Mouse (Mus musculus) hindbrain, embryonic 11.5 days (tissue): ENCODE data around the gene Asb2. TPM values are rescaled to one million over a fixed set of nuclear protein-coding genes. Genes with fewer than 3 reads are reported as not detected.
A peak's percentile ranks its signal among the peaks of the same experiment; 100 is the strongest.

Experiments used
- ATAC-seq: fragments of 200-750 bp; cut with Nextera tagmentation; 2 replicates; pipeline ENCODE4 v1.8.0; 2017; ENCODE audit warnings: mild to moderate bottlenecking, moderate TSS enrichment, moderate library complexity; ENCODE audit not compliant: low FRiP score
- DNase-seq: peaks from one replicate; pipeline ENCODE4 v3.0.0-alpha.2; 2015; ENCODE audit warnings: low spot score
- H3K27ac ChIP-seq: fragments of 300-500 bp; sonication (generic); 2 replicates; pipeline ENCODE4 v1.5.1; 2014; ENCODE audit warnings: mild to moderate bottlenecking, low read depth, low read length
- H3K27me3 ChIP-seq: fragments of 300-500 bp; sonication (generic); 2 replicates; pipeline ENCODE4 v1.6.1; 2014; ENCODE audit warnings: mild to moderate bottlenecking, low read length, moderate library complexity, mixed read lengths; ENCODE audit not compliant: control insufficient read depth, insufficient read depth
- H3K36me3 ChIP-seq: fragments of 300-500 bp; sonication (generic); 2 replicates; pipeline ENCODE4 v1.6.1; 2014; ENCODE audit warnings: mild to moderate bottlenecking, low read length, moderate library complexity, mixed read lengths; ENCODE audit not compliant: control insufficient read depth, insufficient read depth
- H3K4me1 ChIP-seq: fragments of 300-500 bp; sonication (generic); replicated peaks from 2 replicates; pipeline ENCODE4 v1.6.1; 2014; ENCODE audit warnings: low read length, mixed read lengths; ENCODE audit not compliant: control insufficient read depth, insufficient read depth
- H3K4me2 ChIP-seq: fragments of 300-500 bp; sonication (generic); replicated peaks from 2 replicates; pipeline ENCODE4 v1.6.1; 2014; ENCODE audit warnings: mild to moderate bottlenecking, low read depth, low read length
- H3K4me3 ChIP-seq: fragments of 300-500 bp; sonication (generic); 2 replicates; pipeline ENCODE4 v1.5.1; 2014; ENCODE audit warnings: low read depth, low read length
- H3K9ac ChIP-seq: fragments of 300-500 bp; sonication (generic); 2 replicates; pipeline ENCODE4 v1.6.1; 2014; ENCODE audit warnings: low read depth, low read length
- H3K9me3 ChIP-seq: fragments of 300-500 bp; sonication (generic); 2 replicates; pipeline ENCODE4 v1.6.1; 2016; ENCODE audit warnings: low read length; ENCODE audit not compliant: control insufficient read depth
- WGBS: fragments of 180-500 bp; shearing (Covaris S2); extraction: QIAGEN DNeasy Blood & Tissue Kit; methylation state at CpG from one replicate; pipeline ENCODE4 v1.1.7; 2014; 5-methylcytosine and 5-hydroxymethylcytosine counted together
- polyA plus RNA-seq: library from polyadenylated mRNA; unstranded; fragments of >200 nt; fragmentation: Nextera tagmentation; extraction: Ambion mirVana; gene quantifications from 2 replicates; pipeline ENCODE4 v1.2.1, GENCODE M21; 2014

Asb2 gene
- polyA plus RNA-seq, 1 experiment from 2014 or later: 1.0 TPM

- DNase-seq: no peak
- WGBS: 80% methylated on average over 3 of the region's 3 CpGs
- Histone ChIP-seq H3K36me3 (no peaks in the 10 kb centered on the region), H3K4me2 (no peak overlapping the region), H3K4me3 (no peak overlapping the region), H3K27me3 (no peaks in the 10 kb centered on the region), H3K9ac (no peak overlapping the region), H3K27ac (no peak overlapping the region), H3K4me1 (no peaks in the 10 kb centered on the region), H3K9me3 (no peaks in the 10 kb centered on the region)
- ATAC-seq: no peak
Observed at GRCm38 (mm10) chr12:103336766-103337165, 19.0 kb downstream of the Asb2 start.

GRCm38 (mm10) chr12:103333426-103333825, 22.4 kb downstream of the Asb2 start:
- no peak for DNase-seq
- ATAC-seq: no peak

GRCm38 (mm10) chr12:103332879-103333278, 22.9 kb downstream of the Asb2 start:
- 93% methylated on average over 2 of the region's 2 CpGs for WGBS
- Histone ChIP-seq H3K9me3 (no peaks in the 10 kb centered on the region), H3K4me2 (no peak overlapping the region), H3K4me1 (no peaks in the 10 kb centered on the region), H3K4me3 (no peak overlapping the region), H3K27ac (no peak overlapping the region), H3K9ac (no peak overlapping the region), H3K36me3 (no peaks in the 10 kb centered on the region), H3K27me3 (peaks cover 14% of the 10 kb centered on the region; the same call in 1 of the 2 replicates)
- DNase-seq (no peak), ATAC-seq (no peak)

More at GRCm38 (mm10) chr12:103333426-103333825, 22.4 kb downstream of the Asb2 start:
- H3K36me3 ChIP-seq: no peaks in the 10 kb centered on the region
- no peak overlapping the region for H3K27ac ChIP-seq
- WGBS: 94% methylated on average over 15 of the region's 15 CpGs
- no peak overlapping the region for H3K4me2 ChIP-seq
- H3K27me3 ChIP-seq: peaks cover 12% of the 10 kb centered on the region; the same call in 1 of the 2 replicates
- no peaks in the 10 kb centered on the region for H3K4me1 ChIP-seq
- no peaks in the 10 kb centered on the region for H3K9me3 ChIP-seq
- H3K4me3 ChIP-seq: no peak overlapping the region
- H3K9ac ChIP-seq: no peak overlapping the region

- Histone ChIP-seq H3K9me3 (no peaks in the 10 kb centered on the region), H3K4me3 (no peak overlapping the region), H3K27ac (no peak overlapping the region), H3K4me2 (no peak overlapping the region), H3K27me3 (peaks cover 16% of the 10 kb centered on the region; the same call in 1 of the 2 replicates), H3K36me3 (no peaks in the 10 kb centered on the region), H3K4me1 (no peaks in the 10 kb centered on the region; the same call in 1 of the 2 replicates), H3K9ac (no peak overlapping the region)
- WGBS: 71% methylated on average over 4 of the region's 4 CpGs
- DNase-seq (no peak), ATAC-seq (no peak)
Observed at GRCm38 (mm10) chr12:103331491-103331890, 24.3 kb downstream of the Asb2 start.

GRCm38 (mm10) chr12:103328448-103329191, 27.2 kb downstream of the Asb2 start:
- no peak overlapping the region for H3K27ac ChIP-seq
- no peak for ATAC-seq
- H3K4me3 ChIP-seq: no peak overlapping the region
- no peaks in the 10 kb centered on the region; the same call in 1 of the 2 replicates for H3K4me1 ChIP-seq
- H3K9me3 ChIP-seq: no peaks in the 10 kb centered on the region
- H3K4me2 ChIP-seq: no peak overlapping the region
- 64% methylated on average over 7 of the region's 7 CpGs for WGBS
- DNase-seq: no peak
- no peak overlapping the region for H3K9ac ChIP-seq
- no peaks in the 10 kb centered on the region for H3K36me3 ChIP-seq
- peaks cover 31% of the 10 kb centered on the region for H3K27me3 ChIP-seq

- Histone ChIP-seq H3K4me3 (no peak overlapping the region), H3K9me3 (no peaks in the 10 kb centered on the region), H3K27ac (no peak overlapping the region), H3K27me3 (peaks cover 35% of the 10 kb centered on the region), H3K9ac (no peak overlapping the region), H3K36me3 (no peaks in the 10 kb centered on the region), H3K4me2 (no peak overlapping the region), H3K4me1 (no peaks in the 10 kb centered on the region; the same call in 1 of the 2 replicates)
- 6% methylated on average over 7 of the region's 7 CpGs for WGBS
- ATAC-seq: no peak
- DNase-seq: peak; percentile 30
Observed at GRCm38 (mm10) chr12:103327107-103327506, 28.7 kb downstream of the Asb2 start.

DNA sequence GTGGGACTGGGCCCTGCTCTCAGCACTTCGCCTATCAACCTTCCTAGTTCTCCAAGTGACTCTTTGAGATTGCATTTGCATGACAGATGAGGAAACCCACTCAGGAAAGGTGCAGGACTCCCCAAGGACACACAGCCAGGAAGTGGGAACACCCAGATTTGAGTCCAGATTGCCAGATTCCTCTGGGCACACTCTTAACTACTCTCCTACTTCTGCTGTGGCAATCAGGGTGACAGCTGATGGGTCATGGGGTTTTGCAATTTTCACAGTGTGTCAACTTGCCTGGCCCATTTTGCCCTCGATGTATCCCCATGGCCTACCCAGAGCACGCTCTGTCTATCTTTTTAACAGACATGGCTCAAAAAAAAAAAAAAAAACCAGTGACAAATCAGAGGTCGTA, 29.2 kb downstream of the Asb2 start:
- H3K4me2 ChIP-seq: no peak overlapping the region
- no peak overlapping the region for H3K9ac ChIP-seq
- no peak overlapping the region for H3K27ac ChIP-seq
- ATAC-seq: no peak
- peaks cover 35% of the 10 kb centered on the region for H3K27me3 ChIP-seq
- WGBS: 43% methylated on average over 4 of the region's 4 CpGs
- no peak overlapping the region for H3K4me3 ChIP-seq
- H3K9me3 ChIP-seq: no peaks in the 10 kb centered on the region
- DNase-seq: no peak
- H3K36me3 ChIP-seq: no peaks in the 10 kb centered on the region
- H3K4me1 ChIP-seq: no peaks in the 10 kb centered on the region; the same call in 1 of the 2 replicates

DNA sequence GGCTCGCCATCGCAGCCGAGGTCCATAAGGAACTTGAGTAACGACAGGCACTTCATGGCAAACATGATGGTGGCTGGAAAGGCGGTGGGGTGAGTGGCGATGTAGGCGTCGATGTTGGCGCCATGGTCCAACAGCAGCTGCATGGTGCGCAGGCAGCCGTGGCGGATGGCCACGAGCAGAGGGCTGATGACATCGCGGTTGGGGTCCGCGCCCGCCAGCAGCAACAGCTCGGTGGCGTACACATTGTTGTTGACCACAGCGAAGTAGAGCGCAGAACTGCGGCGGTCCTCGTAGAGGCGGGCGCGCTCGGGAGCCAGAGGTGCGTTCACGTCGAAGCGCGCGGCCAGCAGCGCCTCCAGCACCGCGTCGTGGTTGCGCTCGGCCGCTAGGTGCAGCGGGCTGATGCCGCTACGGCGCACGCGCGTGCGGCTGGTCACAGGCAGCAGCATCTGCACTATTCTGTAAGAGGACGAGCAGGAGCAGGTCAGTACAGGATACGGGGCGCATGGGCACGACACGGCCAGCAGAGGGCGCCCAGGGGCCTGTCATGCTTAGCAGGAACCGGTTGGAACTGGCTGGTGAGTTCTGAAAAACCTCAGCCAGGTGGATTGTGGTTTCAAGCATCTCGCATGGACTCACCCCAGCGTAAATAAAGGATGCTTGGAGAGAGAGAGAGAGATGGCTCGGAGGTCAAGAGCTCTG, 30.5 kb downstream of the Asb2 start:
- 7% methylated on average over 60 of the region's 60 CpGs for WGBS
- H3K36me3 ChIP-seq: no peaks in the 10 kb centered on the region
- H3K9me3 ChIP-seq: no peaks in the 10 kb centered on the region
- H3K27ac ChIP-seq: no peak overlapping the region
- DNase-seq (peak; percentile 96), ATAC-seq (peak; percentile 94)
- peaks cover 35% of the 10 kb centered on the region for H3K27me3 ChIP-seq
- H3K9ac ChIP-seq: 0 out of 2 replicates have a peak overlapping the region, but pooled peaks have one; percentile 31
- H3K4me1 ChIP-seq: no peaks in the 10 kb centered on the region; the same call in 1 of the 2 replicates
- H3K4me2 ChIP-seq: peak overlapping the region; percentile 57
- peak overlapping the region; percentile 24 for H3K4me3 ChIP-seq
